Mouse (Mus musculus) urinary bladder, postnatal 25 days (tissue): ENCODE results near the gene Sntg2.
A peak's percentile ranks its signal among the peaks of the same experiment; 100 is the strongest.

Experiments
- DNase-seq: peaks from one replicate; pipeline ENCODE4 v3.0.0; 2022; ENCODE audit warnings: low spot score

Sntg2 gene

GRCm38 (mm10) chr12:30372933-30373501, at the start of gene Sntg2:
Gene Sntg2 (minus strand): TSS chr12:30373375.
- DNase-seq = peak; percentile 69

- no peak for DNase-seq
Observed at GRCm38 (mm10) chr12:30416547-30416946, 43.4 kb upstream of the Sntg2 start.

GRCm38 (mm10) chr12:30415981-30416380, 42.8 kb upstream of the Sntg2 start:
- no peak for DNase-seq

- DNase-seq = no peak
Observed at GRCm38 (mm10) chr12:30402651-30403050, 29.5 kb upstream of the Sntg2 start.

- no peak for DNase-seq
Observed at GRCm38 (mm10) chr12:30400531-30400930, 27.4 kb upstream of the Sntg2 start.

GRCm38 (mm10) chr12:30400114-30400513, 26.9 kb upstream of the Sntg2 start:
- no peak for DNase-seq

GRCm38 (mm10) chr12:30372293-30372692, 882 bp downstream of the Sntg2 start:
- no peak for DNase-seq

- peak; percentile 72 for DNase-seq
Observed at GRCm38 (mm10) chr12:30369786-30370185, 3.4 kb downstream of the Sntg2 start.

GRCm38 (mm10) chr12:30369141-30369540, 4.0 kb downstream of the Sntg2 start:
- no peak for DNase-seq

GRCm38 (mm10) chr12:30362306-30362705, 10.9 kb downstream of the Sntg2 start:
- no peak for DNase-seq

GRCm38 (mm10) chr12:30357666-30358065, 15.5 kb downstream of the Sntg2 start:
- DNase-seq = no peak

GRCm38 (mm10) chr12:30352393-30352792, 20.8 kb downstream of the Sntg2 start:
- no peak for DNase-seq

- DNase-seq = no peak
Observed at GRCm38 (mm10) chr12:30348036-30348435, 25.1 kb downstream of the Sntg2 start.

- DNase-seq = no peak
Observed at GRCm38 (mm10) chr12:30347284-30347683, 25.9 kb downstream of the Sntg2 start.

- no peak for DNase-seq
Observed at GRCm38 (mm10) chr12:30344806-30345205, 28.4 kb downstream of the Sntg2 start.

GRCm38 (mm10) chr12:30336301-30336700, 36.9 kb downstream of the Sntg2 start:
- DNase-seq = no peak

- DNase-seq = no peak
Observed at GRCm38 (mm10) chr12:30334502-30334901, 38.7 kb downstream of the Sntg2 start.

GRCm38 (mm10) chr12:30317971-30318370, 55.2 kb downstream of the Sntg2 start:
- DNase-seq = no peak

- DNase-seq = no peak
Observed at GRCm38 (mm10) chr12:30313021-30313420, 60.2 kb downstream of the Sntg2 start.

- DNase-seq = no peak
Observed at GRCm38 (mm10) chr12:30308197-30308939, 64.8 kb downstream of the Sntg2 start.

- DNase-seq = no peak
Observed at GRCm38 (mm10) chr12:30292724-30293560, 80.2 kb downstream of the Sntg2 start.

- no peak for DNase-seq
Observed at GRCm38 (mm10) chr12:30286888-30287573, 86.1 kb downstream of the Sntg2 start.
